In the genomic region with DNA sequence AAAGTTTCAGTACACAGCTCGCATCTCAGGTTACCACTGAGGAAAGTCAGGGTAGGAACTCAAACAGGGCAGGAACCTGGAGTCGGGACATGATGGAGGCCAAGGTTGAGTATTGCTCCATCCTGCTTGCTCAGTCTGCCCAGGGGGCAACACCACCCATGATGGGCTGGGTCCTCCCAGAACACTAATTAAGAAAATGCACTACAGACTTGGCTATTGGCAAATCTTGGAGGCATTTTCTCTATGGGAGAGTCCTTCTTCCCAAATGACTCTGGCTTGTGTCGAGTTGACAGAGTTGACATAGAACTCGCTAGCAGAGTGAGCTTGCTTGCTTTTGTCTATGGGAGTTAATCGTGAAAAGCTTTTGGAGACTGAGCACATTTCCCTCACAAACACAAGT, we compare ENCODE assay signal across 16 mouse cellular contexts.
"Had no signal": no experiment of that assay in that cellular context is flagged by ENCODE, and none has a peak within 500 bp of the region (broad histone marks: within the 10 kb centered on the region; RNA-seq: fewer than 3 reads in every experiment).

No protein-coding gene starts in this region.

- DNase-seq: retina, postnatal 1 day; right cerebral cortex, adult 18-20 months; right cerebral cortex, postnatal 14 days; right cerebral cortex, postnatal 25 days; right cerebral cortex, postnatal 4 days; spleen, adult 18-20 months; thymus, adult 18-20 months; thymus, adult 2 months; thymus, postnatal 14 days; thymus, postnatal 25 days; thymus, postnatal 36 days; thymus, postnatal 4 days had no signal

- H3K4me3 ChIP-seq: neural tube, embryonic 13.5 days; neural tube, embryonic 15.5 days; stomach, embryonic 15.5 days had no signal

- H3K9ac ChIP-seq: neural tube, embryonic 13.5 days; neural tube, embryonic 15.5 days; stomach, embryonic 15.5 days had no signal

- H3K36me3 ChIP-seq: neural tube, embryonic 13.5 days; neural tube, embryonic 15.5 days; stomach, embryonic 15.5 days had no signal

- H3K9me3 ChIP-seq: neural tube, embryonic 13.5 days; neural tube, embryonic 15.5 days; stomach, embryonic 15.5 days had no signal

- H3K27ac ChIP-seq: neural tube, embryonic 13.5 days; neural tube, embryonic 15.5 days; stomach, embryonic 15.5 days; stomach, postnatal 0 days had no signal

- H3K4me2 ChIP-seq: neural tube, embryonic 13.5 days; neural tube, embryonic 15.5 days; stomach, embryonic 15.5 days had no signal
